Mouse (Mus musculus): Measurements from ENCODE around the gene Myh7b. TPM values are rescaled to one million over a fixed set of nuclear protein-coding genes. Genes with fewer than 3 reads are reported as not detected.
A peak's percentile ranks its signal among the peaks of the same experiment; 100 is the strongest.

The Myh7b gene
- polyA plus RNA-seq, 1 experiment from 2014 or later = 0.69 TPM

DNA sequence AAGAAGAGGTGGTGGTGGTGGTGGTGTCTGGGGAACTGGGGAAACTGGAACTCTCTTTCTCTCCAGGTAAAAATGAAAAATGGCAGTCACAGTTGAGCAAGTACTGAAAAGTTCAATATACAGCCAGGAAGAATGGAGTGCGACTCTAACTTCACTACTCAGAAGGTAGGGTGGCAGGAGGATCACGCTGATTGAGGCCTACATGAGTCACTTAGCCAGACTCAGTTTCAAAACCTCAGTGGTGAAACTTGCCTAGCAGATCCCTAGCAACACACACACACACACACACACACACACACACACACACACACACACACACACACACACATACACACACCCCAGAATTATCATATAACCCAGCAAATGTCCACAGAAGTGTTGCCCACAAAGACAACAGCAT, 70.9 kb downstream of the Myh7b start:
- WGBS = 91% methylated on average over 2 of the region's 2 CpGs
- H3K36me3 ChIP-seq = peaks cover 18% of the 10 kb centered on the region
- H3K4me1 ChIP-seq (replicated peaks) = no peaks in the 10 kb centered on the region
- H3K27ac ChIP-seq = no peak overlapping the region
- no peak overlapping the region for H3K4me3 ChIP-seq
- H3K27me3 ChIP-seq (ENCODE audit: insufficient read depth, poor library complexity, severe bottlenecking) = no peaks in the 10 kb centered on the region
- DNase-seq (ENCODE audit: low spot score) = no peak
- no peaks in the 10 kb centered on the region for H3K9me3 ChIP-seq

DNA sequence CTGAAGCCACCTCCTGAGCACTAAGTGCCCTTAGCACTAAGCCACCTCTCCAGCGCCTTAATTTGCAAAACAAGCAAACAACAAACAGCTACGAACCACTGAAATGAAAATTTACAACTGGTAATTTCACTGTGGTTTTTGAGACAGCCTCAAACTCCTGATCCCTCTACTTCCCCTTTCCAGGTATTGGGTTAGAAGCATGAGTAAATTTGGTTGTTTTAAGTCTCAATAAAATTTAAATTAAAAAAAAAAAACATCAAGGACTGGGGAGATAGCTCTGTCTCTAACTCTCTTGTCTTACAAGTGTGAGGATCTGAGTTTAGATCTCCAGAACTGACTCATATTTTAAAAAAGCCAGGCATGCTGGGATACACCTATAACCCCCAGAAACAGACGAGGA, 72.1 kb downstream of the Myh7b start:
- no peak for DNase-seq (ENCODE audit: low spot score)
- H3K36me3 ChIP-seq = peaks cover 29% of the 10 kb centered on the region
- no peaks in the 10 kb centered on the region for H3K27me3 ChIP-seq (ENCODE audit: insufficient read depth, poor library complexity, severe bottlenecking)
- H3K4me3 ChIP-seq = no peak overlapping the region
- H3K27ac ChIP-seq = no peak overlapping the region
- 72% methylated on average over 3 of the region's 3 CpGs for WGBS
- no peaks in the 10 kb centered on the region for H3K4me1 ChIP-seq (replicated peaks)
- no peaks in the 10 kb centered on the region for H3K9me3 ChIP-seq

DNA sequence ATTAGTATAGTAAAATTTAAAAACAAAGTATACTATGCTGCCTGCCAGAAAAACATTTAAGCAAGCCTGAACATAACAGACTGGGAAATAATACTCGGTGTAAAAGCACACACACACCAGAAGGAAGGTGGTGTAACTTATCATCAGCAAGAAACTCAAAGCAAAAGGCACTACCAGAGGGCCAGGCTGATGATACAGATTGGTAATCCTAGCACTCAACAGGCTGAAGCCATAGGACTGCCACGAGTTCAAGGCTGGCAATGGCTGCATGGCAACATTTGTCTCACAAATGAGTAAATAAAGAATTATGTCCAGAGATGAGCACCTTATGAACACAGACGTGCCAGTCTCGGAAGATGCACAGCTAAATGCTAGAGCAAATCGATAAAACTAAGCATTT, 72.8 kb downstream of the Myh7b start:
- Histone ChIP-seq H3K4me3 (no peak overlapping the region), H3K27ac (no peak overlapping the region), H3K27me3 (ENCODE audit: insufficient read depth, poor library complexity, severe bottlenecking) (no peaks in the 10 kb centered on the region), H3K4me1 (replicated peaks) (no peaks in the 10 kb centered on the region), H3K36me3 (peaks cover 29% of the 10 kb centered on the region), H3K9me3 (no peaks in the 10 kb centered on the region)
- no peak for DNase-seq (ENCODE audit: low spot score)
- WGBS = 94% methylated on average over 5 of the region's 5 CpGs

MicroRNAs within 50 kb of the gene (microRNA counts, 519-probe panel; counts per million panel counts)
- 1,255 counts per million, percentile 77 among the panel's probes with 10 or more counts for microRNA mmu-miR-499

Other genes starting within 250 kb of the Myh7b start
- 56.9 and 104 TPM in 2 replicates for gene Trp53inp2, start 230.2 kb upstream of the Myh7b start, polyA plus RNA-seq (2016; fragmentation: Nextera tagmentation; extraction: Ambion mirVana)
- gene Ncoa6, start 137.3 kb upstream of the Myh7b start, polyA plus RNA-seq (2016; fragmentation: Nextera tagmentation; extraction: Ambion mirVana) = 19.2 and 22.4 TPM in 2 replicates
- 15.6 and 19.7 TPM in 2 replicates for gene Acss2, start 93.3 kb upstream of the Myh7b start, polyA plus RNA-seq (2016; fragmentation: Nextera tagmentation; extraction: Ambion mirVana)
- 16.6 and 33.1 TPM in 2 replicates for gene Ggt7, start 93.0 kb upstream of the Myh7b start, polyA plus RNA-seq (2016; fragmentation: Nextera tagmentation; extraction: Ambion mirVana)
- gene Gss, start 18.4 kb upstream of the Myh7b start, polyA plus RNA-seq (2016; fragmentation: Nextera tagmentation; extraction: Ambion mirVana) = 19.9 and 20.6 TPM in 2 replicates
- 133 and 160 TPM in 2 replicates for gene Trpc4ap, start 81.2 kb downstream of the Myh7b start, polyA plus RNA-seq (2016; fragmentation: Nextera tagmentation; extraction: Ambion mirVana)
- 33.7 and 41.1 TPM in 2 replicates for gene Edem2, start 118.3 kb downstream of the Myh7b start, polyA plus RNA-seq (2016; fragmentation: Nextera tagmentation; extraction: Ambion mirVana)
- not detected in 2 replicates for gene Gm17581, start 124.7 kb downstream of the Myh7b start, polyA plus RNA-seq (2016; fragmentation: Nextera tagmentation; extraction: Ambion mirVana)
- 1.5 and 1.7 TPM in 2 replicates for gene Procr, start 139.9 kb downstream of the Myh7b start, polyA plus RNA-seq (2016; fragmentation: Nextera tagmentation; extraction: Ambion mirVana)
- gene Mmp24, start 164.1 kb downstream of the Myh7b start, polyA plus RNA-seq (2016; fragmentation: Nextera tagmentation; extraction: Ambion mirVana) = 1.4 and 2.5 TPM in 2 replicates
- 8.4 and 16.0 TPM in 2 replicates for gene BC029722, start 208.2 kb downstream of the Myh7b start, polyA plus RNA-seq (2016; fragmentation: Nextera tagmentation; extraction: Ambion mirVana)
- gene Eif6, start 215.7 kb downstream of the Myh7b start, polyA plus RNA-seq (2016; fragmentation: Nextera tagmentation; extraction: Ambion mirVana) = 247 and 261 TPM in 2 replicates
- 0.24 and 0.44 TPM in 2 replicates for gene Fam83c, start 223.6 kb downstream of the Myh7b start, polyA plus RNA-seq (2016; fragmentation: Nextera tagmentation; extraction: Ambion mirVana)